Comparison of ENCODE assay signal across 8 mouse cellular contexts in the genomic region with DNA sequence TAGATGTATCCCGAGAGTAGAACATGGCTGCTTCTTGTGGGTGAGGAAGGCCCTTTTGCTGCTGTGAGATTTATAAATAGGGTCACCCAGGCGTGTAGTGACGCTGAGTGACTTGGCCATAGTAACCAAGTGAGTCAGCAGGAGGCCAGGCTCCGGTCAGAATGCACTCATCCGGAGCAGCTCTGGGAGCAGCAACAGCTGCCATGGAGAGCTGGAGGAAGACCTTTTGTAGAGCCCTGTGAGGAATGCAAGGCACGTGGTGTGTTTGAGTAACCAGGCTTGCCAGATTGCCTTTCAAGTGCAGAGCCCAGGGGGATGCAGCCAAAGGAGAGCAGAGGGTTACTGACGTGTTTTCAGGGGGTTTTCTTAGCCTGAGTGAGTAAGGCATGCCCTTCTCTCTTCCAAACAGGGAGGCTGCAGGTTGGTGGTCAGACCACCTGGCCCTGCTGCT.
DNase-seq lines count a peak whose midpoint lies in the region; ATAC-seq lines count a peak whose summit lies in the region.

No protein-coding gene starts in this region.

- peak overlapping the region; percentile 27 for H3K27ac ChIP-seq in forebrain, embryonic 15.5 days (replicated peaks)
- H3K27ac ChIP-seq in liver, embryonic 13.5 days: no peak overlapping the region
- H3K27ac ChIP-seq in neural tube, embryonic 15.5 days (replicated peaks): peak overlapping the region; percentile 54

- no peak overlapping the region for H3K4me2 ChIP-seq in forebrain, embryonic 15.5 days (replicated peaks)
- no peak overlapping the region for H3K4me2 ChIP-seq in liver, embryonic 13.5 days
- peak overlapping the region; percentile 20 for H3K4me2 ChIP-seq in neural tube, embryonic 15.5 days

- H3K27me3 ChIP-seq in forebrain, embryonic 15.5 days: no peaks in the 10 kb centered on the region
- H3K27me3 ChIP-seq in liver, embryonic 13.5 days: no peaks in the 10 kb centered on the region
- no peaks in the 10 kb centered on the region for H3K27me3 ChIP-seq in neural tube, embryonic 15.5 days (replicated peaks)

- under 1% methylated on average over 7 of the region's 7 CpGs for WGBS in forebrain, embryonic 15.5 days
- WGBS in liver, embryonic 13.5 days (ENCODE audit: insufficient replicate concordance): 15% methylated on average over 7 of the region's 7 CpGs
- 2% methylated on average over 7 of the region's 7 CpGs for WGBS in neural tube, embryonic 15.5 days

- peaks cover 15% of the 10 kb centered on the region for H3K4me1 ChIP-seq in forebrain, embryonic 15.5 days
- no peaks in the 10 kb centered on the region for H3K4me1 ChIP-seq in liver, embryonic 13.5 days (replicated peaks)
- peaks cover 10% of the 10 kb centered on the region for H3K4me1 ChIP-seq in neural tube, embryonic 15.5 days

- intact Hi-C loops in heart, postnatal 10 days (cut with DNase I): loop anchor here (2.0 kb wide), 1 partner anchor 357 kb away; no protein-coding TSS in a partner anchor

- no peak overlapping the region for H3K9ac ChIP-seq in forebrain, embryonic 15.5 days (replicated peaks)
- no peak overlapping the region for H3K9ac ChIP-seq in liver, embryonic 13.5 days
- no peak overlapping the region for H3K9ac ChIP-seq in neural tube, embryonic 15.5 days (replicated peaks)

- ATAC-seq in forebrain, embryonic 15.5 days (replicated peaks): peak; percentile 98
- peak; percentile 47 for ATAC-seq in liver, embryonic 13.5 days (ENCODE audit: low read depth)
- peak; percentile 93 for ATAC-seq in neural tube, embryonic 15.5 days (ENCODE audit: low FRiP score)

- H3K4me3 ChIP-seq in forebrain, embryonic 15.5 days: no peak overlapping the region
- no peak overlapping the region for H3K4me3 ChIP-seq in liver, embryonic 13.5 days (replicated peaks)
- H3K4me3 ChIP-seq in neural tube, embryonic 15.5 days (replicated peaks): no peak overlapping the region

- H3K36me3 ChIP-seq in forebrain, embryonic 15.5 days: no peaks in the 10 kb centered on the region
- H3K36me3 ChIP-seq in liver, embryonic 13.5 days: no peaks in the 10 kb centered on the region
- no peaks in the 10 kb centered on the region for H3K36me3 ChIP-seq in neural tube, embryonic 15.5 days

- no peaks in the 10 kb centered on the region for H3K9me3 ChIP-seq in forebrain, embryonic 15.5 days
- H3K9me3 ChIP-seq in liver, embryonic 13.5 days (replicated peaks): no peaks in the 10 kb centered on the region
- H3K9me3 ChIP-seq in neural tube, embryonic 15.5 days (replicated peaks): no peaks in the 10 kb centered on the region

- DNase-seq in 3134 (ENCODE audit: extremely low read depth, insufficient read length, low spot score): peak; percentile 85
- peak; percentile 43 for DNase-seq in cerebellum, adult 11-12 months
- DNase-seq in heart, postnatal 10 days: peak; percentile 80 to 85
- peak; percentile 79 to 89 for DNase-seq in kidney, postnatal 4 days
- DNase-seq in liver, embryonic 13.5 days: peak; percentile 3
- DNase-seq in urinary bladder, postnatal 25 days (ENCODE audit: low spot score): peak; percentile 35

Comparison
In these comparisons a context has a peak if more than half of its experiments do, and no peak if none do; other contexts are left out.
1. DNase-seq: peak in every context shown above with its lines; median percentile 85 in 3134; 84 in kidney, postnatal 4 days; 82 in heart, postnatal 10 days; 43 in cerebellum, adult 11-12 months; 35 in urinary bladder, postnatal 25 days; 3 in liver, embryonic 13.5 days.
2. ATAC-seq: peak in every context shown above with its lines; median percentile 98 in forebrain, embryonic 15.5 days; 93 in neural tube, embryonic 15.5 days; 47 in liver, embryonic 13.5 days.